Mouse (Mus musculus): ENCODE measurements around the gene Sult2a6. TPM values are rescaled to one million over a fixed set of nuclear protein-coding genes. Genes with fewer than 3 reads are reported as not detected.

Sult2a6 gene
- polyA plus RNA-seq (2012; rRNA removed) = not detected in 2 replicates

GRCm38 (mm10) chr7:14254770-14255169 is at the start of gene Sult2a6:
Sult2a6 (minus strand) TSS chr7:14254870.
- Histone ChIP-seq H3K27ac (ENCODE audit: insufficient read depth, low read length) (no peak within 1 kb of the TSS), H3K4me1 (ENCODE audit: control insufficient read depth, insufficient read depth, low read length) (no peaks in the 10 kb centered on the region), H3K4me3 (ENCODE audit: insufficient read depth, low read length) (no peak within 1 kb of the TSS)
- TF ChIP-seq POLR2A (IDR thresholded peaks at IDR 0.05; ENCODE audit: extremely low read depth, insufficient read depth, low read length) (no peak), CTCF (IDR thresholded peaks at IDR 0.05; ENCODE audit: extremely low read depth, insufficient read depth, low read length) (no peak)

- Histone ChIP-seq H3K4me3 (ENCODE audit: insufficient read depth, low read length) (no peak overlapping the region), H3K4me1 (ENCODE audit: control insufficient read depth, insufficient read depth, low read length) (no peaks in the 10 kb centered on the region), H3K27ac (ENCODE audit: insufficient read depth, low read length) (no peak overlapping the region)
- TF ChIP-seq CTCF (IDR thresholded peaks at IDR 0.05; ENCODE audit: extremely low read depth, insufficient read depth, low read length) (no peak), POLR2A (IDR thresholded peaks at IDR 0.05; ENCODE audit: extremely low read depth, insufficient read depth, low read length) (no peak)
Observed at GRCm38 (mm10) chr7:14215231-14215630, 39.4 kb downstream of the Sult2a6 start.

GRCm38 (mm10) chr7:14203417-14203816 is 51.3 kb downstream of the Sult2a6 start:
- TF ChIP-seq CTCF (IDR thresholded peaks at IDR 0.05; ENCODE audit: extremely low read depth, insufficient read depth, low read length) = no peak
- TF ChIP-seq POLR2A (IDR thresholded peaks at IDR 0.05; ENCODE audit: extremely low read depth, insufficient read depth, low read length) = no peak
- Histone ChIP-seq H3K4me3 (ENCODE audit: insufficient read depth, low read length) (no peak overlapping the region), H3K4me1 (ENCODE audit: control insufficient read depth, insufficient read depth, low read length) (no peaks in the 10 kb centered on the region), H3K27ac (ENCODE audit: insufficient read depth, low read length) (no peak overlapping the region)

GRCm38 (mm10) chr7:14202487-14202886 is 52.2 kb downstream of the Sult2a6 start:
- no peaks in the 10 kb centered on the region for H3K4me1 ChIP-seq (ENCODE audit: control insufficient read depth, insufficient read depth, low read length)
- no peak overlapping the region for H3K27ac ChIP-seq (ENCODE audit: insufficient read depth, low read length)
- TF ChIP-seq CTCF (IDR thresholded peaks at IDR 0.05; ENCODE audit: extremely low read depth, insufficient read depth, low read length) (no peak), POLR2A (IDR thresholded peaks at IDR 0.05; ENCODE audit: extremely low read depth, insufficient read depth, low read length) (no peak)
- no peak overlapping the region for H3K4me3 ChIP-seq (ENCODE audit: insufficient read depth, low read length)

Other genes starting within 250 kb of the Sult2a6 start
- gene Sult2a3, start 131.8 kb downstream of the Sult2a6 start, polyA plus RNA-seq (2012; rRNA removed) = not detected in 2 replicates
- not detected in 2 replicates for gene Obox8, start 78.7 kb upstream of the Sult2a6 start, polyA plus RNA-seq (2012; rRNA removed)
- gene Sult2a8, start 191.9 kb upstream of the Sult2a6 start, polyA plus RNA-seq (2012; rRNA removed) = not detected in 2 replicates
- not detected in 2 replicates for gene Sult2a7, start 239.4 kb upstream of the Sult2a6 start, polyA plus RNA-seq (2012; rRNA removed)

All from cortical plate, adult 2 months (tissue).